Mouse (Mus musculus): Measurements from ENCODE around the gene Cxcl10. TPM values are rescaled to one million over a fixed set of nuclear protein-coding genes. Genes with fewer than 3 reads are reported as not detected.
"Not testable (repeated sequence)": the region's sequence is repeated elsewhere in the genome, so short reads cannot be mapped to it uniquely, and the experiment has no call there.

Gene Cxcl10
- total RNA-seq, 2 experiments from 2014 or later: not detected

- peak; percentile 56 to 57 for DNase-seq (ENCODE audit: low spot score in 2 of 2)
These were observed 20.7 kb upstream of the Cxcl10 start for GRCm38 (mm10) chr5:92369151-92369994.

GRCm38 (mm10) chr5:92368392-92368791 lies 19.7 kb upstream of the Cxcl10 start:
- no peak for DNase-seq (ENCODE audit: low spot score in 2 of 2)

GRCm38 (mm10) chr5:92366565-92366964 lies 17.9 kb upstream of the Cxcl10 start:
- no peak for DNase-seq (ENCODE audit: low spot score in 2 of 2)

- no peak for DNase-seq (ENCODE audit: low spot score in 2 of 2)
These were observed 16.5 kb upstream of the Cxcl10 start for GRCm38 (mm10) chr5:92365146-92365705.

GRCm38 (mm10) chr5:92364011-92364410 lies 15.3 kb upstream of the Cxcl10 start:
- no peak for DNase-seq (ENCODE audit: low spot score in 2 of 2)

GRCm38 (mm10) chr5:92363179-92363578 lies 14.5 kb upstream of the Cxcl10 start:
- DNase-seq (ENCODE audit: low spot score in 2 of 2): no peak

GRCm38 (mm10) chr5:92358767-92359455 lies 10.2 kb upstream of the Cxcl10 start:
- DNase-seq (ENCODE audit: low spot score in 2 of 2): no peak

GRCm38 (mm10) chr5:92358033-92358432 lies 9.3 kb upstream of the Cxcl10 start:
- no peak for DNase-seq (ENCODE audit: low spot score in 2 of 2)

- peak in 1 of 2 experiments; percentile 41 for DNase-seq (ENCODE audit: low spot score in 2 of 2)
These were observed 4.8 kb upstream of the Cxcl10 start for GRCm38 (mm10) chr5:92353517-92353916.

- not testable (repeated sequence) for DNase-seq (ENCODE audit: low spot score in 2 of 2)
These were observed 4.0 kb upstream of the Cxcl10 start for GRCm38 (mm10) chr5:92352716-92353115.

GRCm38 (mm10) chr5:92349731-92350130 lies 1.0 kb upstream of the Cxcl10 start:
- DNase-seq (ENCODE audit: low spot score in 2 of 2): no peak

GRCm38 (mm10) chr5:92345006-92345405 lies 3.7 kb downstream of the Cxcl10 start:
- no peak for DNase-seq (ENCODE audit: low spot score in 2 of 2)

GRCm38 (mm10) chr5:92340606-92341005 lies 8.1 kb downstream of the Cxcl10 start:
- no peak for DNase-seq (ENCODE audit: low spot score in 2 of 2)

GRCm38 (mm10) chr5:92336743-92337142 lies 11.9 kb downstream of the Cxcl10 start:
- no peak for DNase-seq (ENCODE audit: low spot score in 2 of 2)

GRCm38 (mm10) chr5:92332359-92332840 lies 16.3 kb downstream of the Cxcl10 start:
- DNase-seq (ENCODE audit: low spot score in 2 of 2): no peak

- no peak for DNase-seq (ENCODE audit: low spot score in 2 of 2)
These were observed 16.9 kb downstream of the Cxcl10 start, which contains the start of gene Art3 for GRCm38 (mm10) chr5:92331635-92332338. Art3 (plus strand) TSS chr5:92331827.

GRCm38 (mm10) chr5:92331122-92331521 lies 17.6 kb downstream of the Cxcl10 start:
- no peak for DNase-seq (ENCODE audit: low spot score in 2 of 2)

GRCm38 (mm10) chr5:92327929-92328328 lies 20.8 kb downstream of the Cxcl10 start, which contains the start of gene Cxcl9:
Cxcl9 (minus strand) TSS chr5:92328079.
- no peak for DNase-seq (ENCODE audit: low spot score in 2 of 2)

- DNase-seq (ENCODE audit: low spot score in 2 of 2): no peak
These were observed 21.3 kb downstream of the Cxcl10 start for GRCm38 (mm10) chr5:92327367-92327766.

GRCm38 (mm10) chr5:92323264-92323663 lies 25.4 kb downstream of the Cxcl10 start:
- no peak for DNase-seq (ENCODE audit: low spot score in 2 of 2)

GRCm38 (mm10) chr5:92322612-92323011 lies 26.1 kb downstream of the Cxcl10 start:
- no peak for DNase-seq (ENCODE audit: low spot score in 2 of 2)
